Mouse (Mus musculus) adrenal gland, postnatal 25 days (tissue): ENCODE measurements around the gene Tmcc1. TPM values are rescaled to one million over a fixed set of nuclear protein-coding genes. Genes with fewer than 3 reads are reported as not detected.

ENCODE experiments used
- DNase-seq: peaks from one replicate; pipeline ENCODE4 v3.0.0; 2021; ENCODE audit warnings: mixed read lengths
- total RNA-seq: library from RNA; stranded (reverse); gene quantifications from 2 replicates; pipeline ENCODE4 v1.2.3, GENCODE M21; 2021

The Tmcc1 gene
- total RNA-seq, 1 experiment from 2014 or later = 23.9 TPM

GRCm38 (mm10) chr6:115971273-115972060 lies 221.8 kb downstream of the Tmcc1 start:
- DNase-seq = no peak

GRCm38 (mm10) chr6:115969952-115970351 lies 223.3 kb downstream of the Tmcc1 start:
- no peak for DNase-seq

GRCm38 (mm10) chr6:115969103-115969502 lies 224.2 kb downstream of the Tmcc1 start:
- no peak for DNase-seq

GRCm38 (mm10) chr6:115968700-115969099 lies 224.6 kb downstream of the Tmcc1 start:
- DNase-seq = no peak

Other genes starting within 250 kb of the Tmcc1 start
- not detected in 2 replicates for gene H1foo, start 248.5 kb downstream of the Tmcc1 start, total RNA-seq
- gene Plxnd1, start 198.5 kb downstream of the Tmcc1 start, total RNA-seq = 170 and 214 TPM in 2 replicates
- gene Washc2, start 14.6 kb upstream of the Tmcc1 start, total RNA-seq = 48.3 and 56.0 TPM in 2 replicates
- gene Zfand4, start 70.7 kb upstream of the Tmcc1 start, total RNA-seq = 2.3 and 2.4 TPM in 2 replicates
- gene March8, start 144.5 kb upstream of the Tmcc1 start, total RNA-seq = 65.2 and 78.1 TPM in 2 replicates